Mouse (Mus musculus) small intestine, adult 2 months (tissue): ENCODE measurements around the gene Pde9a.

Experiments
- CTCF ChIP-seq: fragments of 200-500 bp; IDR thresholded peaks from 2 replicates; pipeline ENCODE4 v1.5.1; 2012; ENCODE audit warnings: low read depth, mild to moderate bottlenecking, control low read depth, inconsistent platforms, low read length, moderate library complexity, mixed read lengths; ENCODE audit not compliant: insufficient replicate concordance, insufficient read length; ENCODE audit errors: extremely low read depth
- POLR2A ChIP-seq: fragments of 200-500 bp; IDR thresholded peaks from 2 replicates; pipeline ENCODE4 v1.6.1; 2012; ENCODE audit warnings: low read depth, mild to moderate bottlenecking, control low read depth, inconsistent platforms, low read length, moderate library complexity

DNA sequence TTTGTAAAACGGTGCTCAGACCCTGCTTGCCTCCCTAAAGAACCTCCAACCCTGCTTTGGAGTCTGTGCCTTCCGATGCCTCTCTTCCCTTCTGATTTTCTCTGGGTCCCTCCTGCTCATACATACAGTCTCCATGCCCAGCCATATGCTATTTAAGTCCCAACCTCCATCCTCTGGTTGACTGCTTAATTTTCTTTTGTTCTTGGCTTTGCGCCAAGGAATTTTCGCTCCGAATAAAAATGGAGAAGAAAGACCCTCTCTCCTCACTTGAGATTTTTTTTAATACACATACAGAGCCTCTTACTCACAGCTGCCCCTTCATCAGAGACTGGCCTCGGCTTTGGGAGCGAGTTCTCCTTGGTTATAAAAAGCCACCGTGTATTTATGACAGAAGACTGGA lies 16.7 kb downstream of the Pde9a start:
- no peak for TF ChIP-seq CTCF
- TF ChIP-seq POLR2A, result no peak
